Mouse (Mus musculus) stomach, postnatal 0 days (tissue): ENCODE measurements around the gene Acer3.

Experiments
- CTCF ChIP-seq: IDR thresholded peaks from 2 replicates; pipeline ENCODE4 v1.5.1; 2016; ENCODE audit warnings: antibody characterized with exemption, low read depth, mild to moderate bottlenecking, moderate library complexity
- EP300 ChIP-seq: optimal IDR thresholded peaks from 2 replicates; pipeline ENCODE3; 2016; ENCODE audit warnings: antibody characterized with exemption

DNA sequence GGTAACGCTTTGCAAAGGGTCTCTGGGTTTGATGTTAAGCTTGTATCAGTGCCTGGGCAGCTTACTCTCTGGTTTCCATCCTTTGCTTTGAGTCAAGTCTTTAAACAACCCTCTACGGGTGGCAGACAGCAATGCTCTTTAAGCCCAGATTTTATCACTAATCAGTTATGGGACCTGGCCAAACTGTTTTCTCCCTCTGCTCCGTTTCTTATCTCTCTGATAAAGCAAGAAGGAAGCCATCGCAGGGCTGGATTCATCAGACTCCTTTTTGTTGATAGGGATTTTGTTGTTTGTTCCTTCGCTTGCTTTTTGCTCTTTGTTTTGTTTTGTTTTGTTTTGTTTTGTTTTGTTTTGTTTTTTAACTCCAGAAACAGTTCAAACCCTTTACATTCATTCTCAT, 19.3 kb upstream of the Acer3 start:
- no peak for TF ChIP-seq CTCF
- TF ChIP-seq EP300, result no peak
